Mouse (Mus musculus) lung, adult 2 months (tissue): ENCODE data around the gene Klhl3.
A peak's percentile ranks its signal among the peaks of the same experiment; 100 is the strongest.

ENCODE experiments used
- CTCF ChIP-seq: fragments of 200-500 bp; IDR thresholded peaks from 2 replicates; pipeline ENCODE4 v1.5.1; 2011; ENCODE audit warnings: mild to moderate bottlenecking, low read length, control low read depth; ENCODE audit not compliant: insufficient read depth
- POLR2A ChIP-seq: fragments of 200-500 bp; IDR thresholded peaks from 2 replicates; pipeline ENCODE4 v1.6.1; 2011; ENCODE audit warnings: low read depth, mild to moderate bottlenecking, control low read depth, low read length, borderline replicate concordance; ENCODE audit errors: extremely low read depth

GRCm38 (mm10) chr13:58056618-58057017, 56.8 kb downstream of the Klhl3 start:
- 0 out of 2 replicates have a peak, but pooled peaks have one; percentile 36 for TF ChIP-seq CTCF
- no peak for TF ChIP-seq POLR2A
